Mouse (Mus musculus) limb, embryonic 14.5 days (tissue): ENCODE measurements around the gene Ctdspl. TPM values are rescaled to one million over a fixed set of nuclear protein-coding genes. Genes with fewer than 3 reads are reported as not detected.

ENCODE experiments used
- ATAC-seq: fragments of 200-750 bp; cut with Nextera tagmentation; 2 replicates; pipeline ENCODE4 v1.8.0; 2017; ENCODE audit warnings: low read depth, moderate number of reproducible peaks, moderate TSS enrichment; ENCODE audit not compliant: low FRiP score
- DNase-seq: peaks from one replicate; pipeline ENCODE4 v3.0.0-alpha.2; 2015; ENCODE audit warnings: low spot score
- H3K27ac ChIP-seq: fragments of 300-500 bp; sonication (generic); replicated peaks from 2 replicates; pipeline ENCODE4 v1.5.1; 2014; ENCODE audit warnings: low read depth, mild to moderate bottlenecking, low read length, moderate library complexity, mixed read lengths
- H3K27me3 ChIP-seq: fragments of 300-500 bp; sonication (generic); 2 replicates; pipeline ENCODE4 v1.6.1; 2014; ENCODE audit warnings: low read length, mixed read lengths; ENCODE audit not compliant: control insufficient read depth, insufficient read depth
- H3K36me3 ChIP-seq: fragments of 300-500 bp; sonication (generic); 2 replicates; pipeline ENCODE4 v1.6.1; 2014; ENCODE audit warnings: mild to moderate bottlenecking, low read length, moderate library complexity, mixed read lengths; ENCODE audit not compliant: control insufficient read depth, insufficient read depth
- H3K4me1 ChIP-seq: fragments of 300-500 bp; sonication (generic); 2 replicates; pipeline ENCODE4 v1.6.1; 2014; ENCODE audit warnings: antibody characterized with exemption, low read length, mixed read lengths; ENCODE audit not compliant: control insufficient read depth, insufficient read depth
- H3K4me2 ChIP-seq: fragments of 300-500 bp; sonication (generic); replicated peaks from 2 replicates; pipeline ENCODE4 v1.6.1; 2014; ENCODE audit warnings: low read depth, mild to moderate bottlenecking, low read length, moderate library complexity; ENCODE audit not compliant: severe bottlenecking
- H3K4me3 ChIP-seq: fragments of 300-500 bp; sonication (generic); replicated peaks from 2 replicates; pipeline ENCODE4 v1.5.1; 2014; ENCODE audit warnings: low read length
- H3K9ac ChIP-seq: fragments of 300-500 bp; sonication (generic); 2 replicates; pipeline ENCODE4 v1.6.1; 2014; ENCODE audit warnings: mild to moderate bottlenecking, low read depth, low read length, moderate library complexity; ENCODE audit not compliant: severe bottlenecking
- H3K9me3 ChIP-seq: fragments of 300-500 bp; sonication (generic); 2 replicates; pipeline ENCODE4 v1.6.1; 2016; ENCODE audit warnings: low read length; ENCODE audit not compliant: control insufficient read depth
- POLR2A ChIP-seq: fragments of 200-500 bp; IDR thresholded peaks from 2 replicates; pipeline ENCODE4 v1.8.0; 2012; ENCODE audit warnings: inconsistent platforms, mild to moderate bottlenecking, moderate library complexity, borderline replicate concordance; ENCODE audit not compliant: insufficient read depth, insufficient read length; ENCODE audit errors: extremely low read depth
- WGBS: fragments of 180-500 bp; shearing (Covaris S2); extraction: QIAGEN DNeasy Blood & Tissue Kit; methylation state at CpG from one replicate; pipeline ENCODE4 v1.1.7; 2014; 5-methylcytosine and 5-hydroxymethylcytosine counted together
- polyA plus RNA-seq, 2 experiments: library from polyadenylated mRNA; depleted of rRNA in 1 of 2; stranded (reverse) in 1 of 2; unstranded in 1 of 2; fragments of >200 nt; fragmentation: Nextera tagmentation in 1 of 2; extraction: Ambion mirVana in 1 of 2; gene quantifications; 2 replicates each; pipeline versions ENCODE4 v1.2.1 to v1.2.3; 2012 to 2014

Ctdspl gene
- polyA plus RNA-seq, 2 experiments, result 23.8 to 38.0 TPM

GRCm38 (mm10) chr9:118949124-118949523, 22.9 kb downstream of the Ctdspl start:
- no peak for DNase-seq
- Histone ChIP-seq H3K4me1 (peaks cover 8% of the 10 kb centered on the region; the same call in 1 of the 2 replicates), H3K9me3 (no peaks in the 10 kb centered on the region), H3K27ac (no peak overlapping the region), H3K36me3 (peaks cover 3% of the 10 kb centered on the region; the same call in 1 of the 2 replicates), H3K9ac (no peak overlapping the region), H3K4me3 (no peak overlapping the region), H3K4me2 (no peak overlapping the region), H3K27me3 (no peaks in the 10 kb centered on the region)
- 88% methylated on average over 8 of the region's 8 CpGs for WGBS
- no peak for ATAC-seq
- no peak for TF ChIP-seq POLR2A

GRCm38 (mm10) chr9:118949654-118950053, 23.4 kb downstream of the Ctdspl start:
- Histone ChIP-seq H3K4me1 (peaks cover 8% of the 10 kb centered on the region; the same call in 1 of the 2 replicates), H3K9me3 (no peaks in the 10 kb centered on the region), H3K36me3 (peaks cover 3% of the 10 kb centered on the region; the same call in 1 of the 2 replicates), H3K4me3 (no peak overlapping the region), H3K27me3 (no peaks in the 10 kb centered on the region), H3K9ac (no peak overlapping the region), H3K27ac (no peak overlapping the region), H3K4me2 (no peak overlapping the region)
- 71% methylated on average over 4 of the region's 4 CpGs for WGBS
- ATAC-seq, result no peak
- TF ChIP-seq POLR2A, result no peak
- DNase-seq, result no peak

GRCm38 (mm10) chr9:118950061-118950460, 23.8 kb downstream of the Ctdspl start:
- Histone ChIP-seq H3K27me3 (no peaks in the 10 kb centered on the region), H3K4me1 (peaks cover 8% of the 10 kb centered on the region; the same call in 1 of the 2 replicates), H3K36me3 (peaks cover 3% of the 10 kb centered on the region; the same call in 1 of the 2 replicates), H3K9ac (no peak overlapping the region), H3K27ac (no peak overlapping the region), H3K9me3 (no peaks in the 10 kb centered on the region), H3K4me2 (no peak overlapping the region), H3K4me3 (no peak overlapping the region)
- WGBS, result 75% methylated on average over 10 of the region's 10 CpGs
- TF ChIP-seq POLR2A, result no peak
- DNase-seq, result no peak
- ATAC-seq, result no peak

GRCm38 (mm10) chr9:118950751-118951150, 24.5 kb downstream of the Ctdspl start:
- H3K9me3 ChIP-seq, result no peaks in the 10 kb centered on the region
- no peak for ATAC-seq
- DNase-seq, result no peak
- no peak overlapping the region for H3K27ac ChIP-seq
- H3K9ac ChIP-seq, result no peak overlapping the region
- H3K36me3 ChIP-seq, result peaks cover 3% of the 10 kb centered on the region; the same call in 1 of the 2 replicates
- peaks cover 8% of the 10 kb centered on the region; the same call in 1 of the 2 replicates for H3K4me1 ChIP-seq
- WGBS, result 39% methylated on average over 2 of the region's 2 CpGs
- no peak for TF ChIP-seq POLR2A
- H3K27me3 ChIP-seq, result no peaks in the 10 kb centered on the region
- H3K4me3 ChIP-seq, result no peak overlapping the region
- H3K4me2 ChIP-seq, result no peak overlapping the region

DNA sequence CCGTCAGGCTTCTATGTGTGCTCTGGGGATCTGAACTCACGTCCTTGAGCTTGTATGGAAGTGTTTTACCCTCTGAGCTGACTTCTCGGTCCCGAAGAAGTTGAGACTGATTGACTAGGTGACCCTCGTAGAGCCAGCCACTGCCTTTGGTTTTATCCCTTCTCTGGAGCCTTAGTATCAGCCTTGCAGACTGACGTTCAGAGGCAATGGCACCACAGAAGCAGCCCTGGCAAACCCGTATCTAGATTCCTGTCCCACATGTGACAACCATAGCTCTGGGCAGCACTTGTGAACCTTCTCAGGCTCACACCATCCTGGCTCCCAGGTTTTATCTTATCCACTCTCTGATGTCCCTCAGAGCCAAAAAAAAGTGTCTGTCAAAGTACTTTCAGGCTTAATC, 25.1 kb downstream of the Ctdspl start:
- H3K36me3 ChIP-seq, result peaks cover 3% of the 10 kb centered on the region; the same call in 1 of the 2 replicates
- H3K4me3 ChIP-seq, result no peak overlapping the region
- no peaks in the 10 kb centered on the region for H3K9me3 ChIP-seq
- no peak for DNase-seq
- H3K4me2 ChIP-seq, result no peak overlapping the region
- 92% methylated on average over 7 of the region's 7 CpGs for WGBS
- H3K9ac ChIP-seq, result no peak overlapping the region
- no peaks in the 10 kb centered on the region for H3K27me3 ChIP-seq
- ATAC-seq, result no peak
- TF ChIP-seq POLR2A, result no peak
- H3K27ac ChIP-seq, result no peak overlapping the region
- H3K4me1 ChIP-seq, result peaks cover 8% of the 10 kb centered on the region; the same call in 1 of the 2 replicates
